Mouse (Mus musculus) kidney, postnatal 10 days (tissue): ENCODE measurements at regions not wholly inside any gene's neighbourhood (a gene's known extent, or its start where the extent isn't known, plus 50 kb on each side); places are given as distances from the start of the nearest gene placed in this dataset.
A peak's percentile ranks its signal among the peaks of the same experiment; 100 is the strongest.

ENCODE experiments used
- DNase-seq: peaks from one replicate; pipeline ENCODE4 v3.0.0; 2021; ENCODE audit warnings: mixed read lengths

GRCm38 (mm10) chr4:48725660-48726348 lies 62.5 kb downstream of the Cavin4 start:
- DNase-seq = no peak

- DNase-seq = no peak
Observed at GRCm38 (mm10) chr4:48726349-48726835, 63.1 kb downstream of the Cavin4 start.

GRCm38 (mm10) chr4:48734854-48735564 lies 71.7 kb downstream of the Cavin4 start:
- DNase-seq = peak; percentile 17

GRCm38 (mm10) chr4:48746237-48746636 lies 82.9 kb downstream of the Cavin4 start:
- no peak for DNase-seq

- no peak for DNase-seq
Observed at GRCm38 (mm10) chr4:48749566-48749965, 86.3 kb downstream of the Cavin4 start.

- DNase-seq = no peak
Observed at GRCm38 (mm10) chr4:48750087-48750486, 86.8 kb downstream of the Cavin4 start.

GRCm38 (mm10) chr4:48754466-48755171 lies 91.3 kb downstream of the Cavin4 start:
- DNase-seq = peak; percentile 55

GRCm38 (mm10) chr4:48760625-48761024 lies 97.3 kb downstream of the Cavin4 start:
- no peak for DNase-seq

- DNase-seq = no peak
Observed at GRCm38 (mm10) chr4:48766458-48766857, 103.1 kb downstream of the Cavin4 start.

GRCm38 (mm10) chr4:48770403-48770953 lies 107.2 kb downstream of the Cavin4 start:
- peak; percentile 18 for DNase-seq

- peak; percentile 76 for DNase-seq
Observed at GRCm38 (mm10) chr4:48770954-48771665, 107.8 kb downstream of the Cavin4 start.

- peak; percentile 13 for DNase-seq
Observed at GRCm38 (mm10) chr4:48771836-48772235, 108.5 kb downstream of the Cavin4 start.

GRCm38 (mm10) chr4:48779202-48779905 lies 116.0 kb downstream of the Cavin4 start:
- peak; percentile 85 for DNase-seq

- DNase-seq = no peak
Observed at GRCm38 (mm10) chr4:48779955-48780354, 116.6 kb downstream of the Cavin4 start.

GRCm38 (mm10) chr4:48781099-48781498 lies 117.8 kb downstream of the Cavin4 start:
- DNase-seq = no peak

- no peak for DNase-seq
Observed at GRCm38 (mm10) chr4:48782686-48783085, 119.4 kb downstream of the Cavin4 start.

GRCm38 (mm10) chr4:48791096-48791495 lies 127.8 kb downstream of the Cavin4 start:
- no peak for DNase-seq

- DNase-seq = peak; percentile 12
Observed at GRCm38 (mm10) chr4:48803777-48804176, 140.5 kb downstream of the Cavin4 start.

- DNase-seq = no peak
Observed at GRCm38 (mm10) chr4:48808571-48808970, 145.3 kb downstream of the Cavin4 start.

GRCm38 (mm10) chr4:48833718-48834117 lies 170.4 kb downstream of the Cavin4 start:
- no peak for DNase-seq

- peak; percentile 54 for DNase-seq
Observed at GRCm38 (mm10) chr4:48842777-48843214, 179.5 kb downstream of the Cavin4 start.

- no peak for DNase-seq
Observed at GRCm38 (mm10) chr4:48871105-48871504, 188.0 kb upstream of the Plppr1 start.
